Mouse (Mus musculus) CH12.LX (cell line): Measurements from ENCODE around the gene Sephs1.

Experiments used
- CTCF ChIP-seq, 2 experiments: IDR thresholded peaks in 1 of 2; conservative IDR thresholded peaks in 1 of 2; 2 replicates each; pipeline ENCODE4 v1.5.1; 2011 to 2012; ENCODE audit warnings: low read depth in 2 of 2, low read length in 2 of 2, improper control_type of control experiment in 1 of 2, inconsistent platforms in 1 of 2, mild to moderate bottlenecking in 1 of 2, moderate library complexity in 1 of 2
- ELF1 ChIP-seq: IDR thresholded peaks from 2 replicates; pipeline ENCODE4 v1.6.1; 2014; ENCODE audit warnings: low read depth, mild to moderate bottlenecking, inconsistent platforms, low read length, improper control_type of control experiment
- EP300 ChIP-seq: IDR thresholded peaks from 2 replicates; pipeline ENCODE4 v1.6.1; 2011; ENCODE audit warnings: low read length, improper control_type of control experiment
- ETS1 ChIP-seq: conservative IDR thresholded peaks from 2 replicates; pipeline ENCODE4 v1.6.1; 2012; ENCODE audit warnings: low read depth, mild to moderate bottlenecking, inconsistent platforms, low read length, improper control_type of control experiment, moderate library complexity
- HCFC1 ChIP-seq: IDR thresholded peaks from 2 replicates; pipeline ENCODE4 v1.6.1; 2012; ENCODE audit warnings: low read depth, mild to moderate bottlenecking, inconsistent platforms, low read length, improper control_type of control experiment
- MAX ChIP-seq: IDR thresholded peaks from 2 replicates; pipeline ENCODE4 v1.6.1; 2011; ENCODE audit warnings: low read length, improper control_type of control experiment
- PAX5 ChIP-seq: IDR thresholded peaks from 2 replicates; pipeline ENCODE4 v1.6.1; 2012; ENCODE audit warnings: low read length, inconsistent platforms, mixed read lengths
- POLR2A ChIP-seq: IDR thresholded peaks from 2 replicates; pipeline ENCODE4 v1.6.1; 2011; ENCODE audit warnings: low read depth, mild to moderate bottlenecking, improper control_type of control experiment, low read length
- SIN3A ChIP-seq: IDR thresholded peaks from 2 replicates; pipeline ENCODE4 v1.6.1; 2012; ENCODE audit warnings: low read length, improper control_type of control experiment, inconsistent platforms
- SMC3 ChIP-seq: IDR thresholded peaks from 2 replicates; pipeline ENCODE4 v1.6.1; 2011; ENCODE audit warnings: low read depth, low read length, improper control_type of control experiment
- USF2 ChIP-seq: conservative IDR thresholded peaks from 2 replicates; pipeline ENCODE4 v1.6.1; 2011; ENCODE audit warnings: low read depth, low read length, improper control_type of control experiment
- ZC3H11A ChIP-seq: IDR thresholded peaks from 2 replicates; pipeline ENCODE4 v1.6.1; 2012; ENCODE audit warnings: low read depth, mild to moderate bottlenecking, inconsistent platforms, low read length, improper control_type of control experiment
- ZNF384 ChIP-seq: IDR thresholded peaks from 2 replicates; pipeline ENCODE4 v1.6.1; 2012; ENCODE audit warnings: low read depth, low read length, improper control_type of control experiment, inconsistent platforms

DNA sequence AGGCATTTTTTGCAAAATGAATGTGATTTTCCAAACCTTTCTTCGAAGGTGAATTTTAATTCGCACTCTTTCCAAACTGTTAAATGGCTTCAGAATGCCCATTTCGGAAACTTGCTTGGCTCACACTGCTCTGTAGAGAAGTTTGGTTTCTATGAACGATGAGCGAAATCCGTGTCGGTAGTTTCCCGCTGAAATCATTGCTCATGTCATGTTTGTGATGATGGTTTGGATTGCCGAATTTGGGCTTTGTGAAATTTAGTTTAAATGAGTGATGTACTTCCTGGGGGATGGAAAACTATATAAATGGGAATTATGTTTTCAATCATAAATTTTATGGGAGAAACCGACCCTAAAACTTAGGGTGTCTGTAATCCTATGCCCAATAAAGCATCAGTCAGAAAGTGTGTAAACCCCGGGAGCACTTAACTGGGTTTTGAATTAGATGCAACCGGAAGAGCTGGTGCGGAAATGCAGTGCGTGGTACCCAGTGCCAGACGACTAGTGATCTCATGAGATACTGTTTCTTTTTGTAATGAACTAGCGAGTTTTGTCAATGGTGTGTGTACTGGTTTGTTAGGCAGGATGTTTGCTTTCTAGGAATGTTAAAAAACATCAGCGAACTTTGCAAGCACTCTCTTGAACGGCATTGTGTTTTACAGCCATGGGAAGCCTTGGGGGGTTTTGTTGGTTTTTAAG lies 1.8 kb downstream of the Sephs1 start:
- TF ChIP-seq SMC3 (no peak), MAX (no peak), EP300 (no peak), CTCF (conservative IDR thresholded peaks at IDR 0.05 in 1 of 2, IDR thresholded peaks at IDR 0.05 in 1 of 2; ENCODE audit: low read depth in 2 of 2, low read length in 2 of 2) (no peak), POLR2A (peak; percentile 53), ZC3H11A (no peak), ELF1 (peak; percentile 79), ETS1 (no peak), SIN3A (0 out of 2 replicates have a peak, but pooled peaks have one; percentile 38), PAX5 (no peak), ZNF384 (no peak), USF2 (no peak), HCFC1 (no peak)
